Mouse (Mus musculus) heart, embryonic 13.5 days (tissue): ENCODE results near the gene Trip13. TPM values are rescaled to one million over a fixed set of nuclear protein-coding genes. Genes with fewer than 3 reads are reported as not detected.

Experiments
- ATAC-seq: fragments of 200-750 bp; cut with Nextera tagmentation; 2 replicates; pipeline ENCODE4 v1.8.0; 2017; ENCODE audit warnings: moderate TSS enrichment; ENCODE audit not compliant: insufficient number of reproducible peaks, low FRiP score, low TSS enrichment; ENCODE audit errors: extremely low read depth
- H3K27ac ChIP-seq: fragments of 300-500 bp; sonication (generic); replicated peaks from 2 replicates; pipeline ENCODE4 v1.5.1; 2015; ENCODE audit warnings: moderate library complexity, mild to moderate bottlenecking, inconsistent platforms
- H3K27me3 ChIP-seq: fragments of 300-500 bp; sonication (generic); replicated peaks from 2 replicates; pipeline ENCODE4 v1.6.1; 2015; ENCODE audit warnings: mild to moderate bottlenecking, inconsistent platforms
- H3K36me3 ChIP-seq: fragments of 300-500 bp; sonication (generic); 2 replicates; pipeline ENCODE4 v1.6.1; 2015; ENCODE audit warnings: mild to moderate bottlenecking, inconsistent platforms
- H3K4me1 ChIP-seq: fragments of 300-500 bp; sonication (generic); 2 replicates; pipeline ENCODE4 v1.6.1; 2015; ENCODE audit warnings: inconsistent platforms
- H3K4me2 ChIP-seq: fragments of 300-500 bp; sonication (generic); 2 replicates; pipeline ENCODE4 v1.6.1; 2015; ENCODE audit warnings: inconsistent platforms, mild to moderate bottlenecking, moderate library complexity
- H3K4me3 ChIP-seq: fragments of 300-500 bp; sonication (generic); 2 replicates; pipeline ENCODE4 v1.5.1; 2015; ENCODE audit warnings: moderate library complexity, mild to moderate bottlenecking, inconsistent platforms
- H3K9ac ChIP-seq: fragments of 300-500 bp; sonication (generic); 2 replicates; pipeline ENCODE4 v1.6.1; 2015; ENCODE audit warnings: inconsistent platforms, mild to moderate bottlenecking, moderate library complexity
- H3K9me3 ChIP-seq: fragments of 300-500 bp; sonication (generic); 2 replicates; pipeline ENCODE4 v1.6.1; 2016; ENCODE audit warnings: inconsistent platforms
- WGBS: fragments of 180-500 bp; shearing (Covaris S2); methylation state at CpG from one replicate; pipeline ENCODE4 v1.1.7; 2015; ENCODE audit warnings: mixed read lengths; 5-methylcytosine and 5-hydroxymethylcytosine counted together
- microRNA-seq: library from miRNA; unstranded; fragments of <30 nt; microRNA quantifications from one replicate; pipeline ENCODE4, GENCODE M21; 2016
- polyA plus RNA-seq: library from polyadenylated mRNA; unstranded; fragments of >200 nt; fragmentation: Nextera tagmentation; extraction: Ambion mirVana; gene quantifications from 2 replicates; pipeline ENCODE4 v1.2.1, GENCODE M21; 2015

Trip13 gene
- polyA plus RNA-seq, 1 experiment from 2014 or later, result 32.0 TPM

DNA sequence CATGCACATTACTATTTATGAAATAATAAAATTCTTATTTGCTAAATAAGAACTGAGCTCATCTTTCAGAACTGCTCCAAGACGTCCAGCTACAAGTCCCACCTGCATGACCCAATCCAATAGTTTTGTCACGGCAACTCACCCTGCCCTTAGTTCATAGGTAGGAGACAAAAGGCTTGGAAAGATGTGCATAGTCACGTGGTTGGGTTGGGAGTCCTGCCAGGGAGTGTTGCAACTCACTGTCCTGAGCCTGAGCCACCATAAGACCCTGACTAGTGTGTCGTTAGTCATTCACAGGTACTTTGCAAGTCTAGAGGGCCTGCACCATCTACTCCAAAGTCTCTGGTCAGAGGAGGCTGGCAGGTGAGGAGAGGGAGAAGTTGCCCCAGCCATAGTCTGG, 51.5 kb downstream of the Trip13 start:
- H3K4me1 ChIP-seq, result peaks cover 29% of the 10 kb centered on the region
- H3K36me3 ChIP-seq, result no peaks in the 10 kb centered on the region
- 63% methylated on average over 4 of the region's 4 CpGs for WGBS
- H3K9ac ChIP-seq, result no peak overlapping the region
- H3K4me3 ChIP-seq, result no peak overlapping the region
- H3K4me2 ChIP-seq, result no peak overlapping the region
- ATAC-seq, result no peak
- H3K9me3 ChIP-seq, result no peaks in the 10 kb centered on the region
- H3K27me3 ChIP-seq, result no peaks in the 10 kb centered on the region
- H3K27ac ChIP-seq, result no peak overlapping the region

- Histone ChIP-seq H3K36me3 (no peaks in the 10 kb centered on the region), H3K27me3 (no peaks in the 10 kb centered on the region), H3K4me3 (no peak overlapping the region), H3K4me2 (no peak overlapping the region), H3K9me3 (no peaks in the 10 kb centered on the region), H3K4me1 (peaks cover 29% of the 10 kb centered on the region), H3K27ac (no peak overlapping the region), H3K9ac (no peak overlapping the region)
- ATAC-seq, result no peak
- WGBS, result 59% methylated on average over 4 of the region's 4 CpGs
These were observed 51.9 kb downstream of the Trip13 start for GRCm38 (mm10) chr13:73885656-73886055.

GRCm38 (mm10) chr13:73881347-73881746, 56.2 kb downstream of the Trip13 start:
- Histone ChIP-seq H3K9me3 (peaks cover 5% of the 10 kb centered on the region; the same call in 1 of the 2 replicates), H3K4me1 (peaks cover 10% of the 10 kb centered on the region), H3K4me2 (no peak overlapping the region), H3K27ac (no peak overlapping the region), H3K4me3 (no peak overlapping the region), H3K36me3 (no peaks in the 10 kb centered on the region), H3K9ac (no peak overlapping the region), H3K27me3 (no peaks in the 10 kb centered on the region)
- ATAC-seq, result no peak
- WGBS, result 66% methylated on average over 8 of the region's 8 CpGs

- Histone ChIP-seq H3K4me3 (no peak overlapping the region), H3K27me3 (no peaks in the 10 kb centered on the region), H3K4me2 (no peak overlapping the region), H3K9me3 (peaks cover 5% of the 10 kb centered on the region; the same call in 1 of the 2 replicates), H3K4me1 (no peaks in the 10 kb centered on the region), H3K9ac (no peak overlapping the region), H3K27ac (no peak overlapping the region), H3K36me3 (no peaks in the 10 kb centered on the region)
- WGBS, result 81% methylated on average over 5 of the region's 5 CpGs
- no peak for ATAC-seq
These were observed 57.8 kb downstream of the Trip13 start for GRCm38 (mm10) chr13:73879824-73880223.

DNA sequence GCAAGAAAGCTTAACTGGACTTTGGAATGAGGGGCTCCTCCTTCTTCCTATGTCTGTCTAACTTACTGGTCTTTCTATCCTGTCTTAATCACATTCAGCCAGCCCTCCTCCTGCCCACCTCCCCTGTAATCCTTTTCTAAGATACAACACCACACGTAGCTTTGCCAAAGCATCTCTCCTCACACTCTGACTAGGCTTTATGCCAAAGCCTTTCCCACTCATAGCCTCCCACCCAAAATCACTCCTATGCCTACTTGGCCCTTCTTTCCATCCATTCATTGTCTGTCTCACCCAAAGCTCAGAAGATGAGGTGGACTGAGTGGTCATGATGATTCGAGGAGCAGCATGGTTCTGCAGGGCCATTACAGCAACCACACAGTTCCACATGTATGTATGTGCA, 65.4 kb downstream of the Trip13 start:
- H3K27me3 ChIP-seq, result no peaks in the 10 kb centered on the region
- no peak overlapping the region for H3K9ac ChIP-seq
- H3K4me2 ChIP-seq, result no peak overlapping the region
- no peak for ATAC-seq
- no peak overlapping the region for H3K4me3 ChIP-seq
- H3K4me1 ChIP-seq, result no peaks in the 10 kb centered on the region
- no peaks in the 10 kb centered on the region for H3K9me3 ChIP-seq
- no peak overlapping the region for H3K27ac ChIP-seq
- H3K36me3 ChIP-seq, result no peaks in the 10 kb centered on the region
- 62% methylated on average over 2 of the region's 2 CpGs for WGBS

Small RNA genes lying within 50 kb of the gene (microRNA-seq; reads per million reads assigned to microRNA genes)
- gene Gm25197, result not detected

Other genes with a start within 250 kb of the Trip13 start
- not detected in 2 replicates for gene Slc6a19, start 232.9 kb downstream of the Trip13 start, polyA plus RNA-seq
- gene Slc12a7, start 204.7 kb downstream of the Trip13 start, polyA plus RNA-seq, result 31.6 and 32.1 TPM in 2 replicates
- gene Nkd2, start 90.2 kb downstream of the Trip13 start, polyA plus RNA-seq, result 3.4 and 3.9 TPM in 2 replicates
- gene Brd9, start within 50 bp of the Trip13 start, polyA plus RNA-seq, result 37.4 and 38.7 TPM in 2 replicates
- gene Zdhhc11, start 26.1 kb upstream of the Trip13 start, polyA plus RNA-seq, result not detected in 2 replicates
- 3.2 and 3.6 TPM in 2 replicates for gene Tppp, start 71.6 kb upstream of the Trip13 start, polyA plus RNA-seq
- 11.5 and 11.7 TPM in 2 replicates for gene Cep72, start 124.5 kb upstream of the Trip13 start, polyA plus RNA-seq
- gene Slc9a3, start 183.7 kb upstream of the Trip13 start, polyA plus RNA-seq, result not detected in 2 replicates